21 mouse cellular contexts compared by ENCODE assay signal in genomic region chr16:61727709-61728108, GRCm38 (mm10).
"Had no signal": no experiment of that assay in that cellular context is flagged by ENCODE, and none has a peak within 500 bp of the region (broad histone marks: within the 10 kb centered on the region; RNA-seq: fewer than 3 reads in every experiment).

No protein-coding gene starts in this region.

- H3K4me1 ChIP-seq: limb, embryonic 12.5 days; limb, embryonic 15.5 days; midbrain, embryonic 10.5 days; midbrain, embryonic 13.5 days; neural tube, embryonic 12.5 days; neural tube, embryonic 15.5 days had no signal

- DNase-seq: kidney, adult 9 months; kidney, postnatal 14 days; kidney, postnatal 4 days; left cerebral cortex, postnatal 4 days; liver, postnatal 0 days; lung, embryonic 14.5 days; retina, postnatal 1 day; right cerebral cortex, postnatal 25 days; thymus, adult 18-20 months; thymus, postnatal 36 days had no signal

- H3K27ac ChIP-seq: limb, embryonic 12.5 days; limb, embryonic 15.5 days; liver, embryonic 14.5 days; macrophage; midbrain, embryonic 10.5 days; midbrain, embryonic 13.5 days; neural tube, embryonic 12.5 days; neural tube, embryonic 15.5 days had no signal

- H3K27me3 ChIP-seq: limb, embryonic 12.5 days; limb, embryonic 15.5 days; midbrain, embryonic 13.5 days; neural tube, embryonic 12.5 days; neural tube, embryonic 15.5 days had no signal

- H3K9me3 ChIP-seq: limb, embryonic 12.5 days; limb, embryonic 15.5 days; midbrain, embryonic 10.5 days; midbrain, embryonic 13.5 days; neural tube, embryonic 12.5 days; neural tube, embryonic 15.5 days had no signal

- H3K4me3 ChIP-seq: limb, embryonic 12.5 days; limb, embryonic 15.5 days; midbrain, embryonic 10.5 days; midbrain, embryonic 13.5 days; neural tube, embryonic 12.5 days; neural tube, embryonic 15.5 days had no signal

- ATAC-seq: liver, postnatal 0 days; lung, postnatal 0 days; midbrain, embryonic 13.5 days; midbrain, embryonic 16.5 days had no signal

- H3K36me3 ChIP-seq: limb, embryonic 12.5 days; limb, embryonic 15.5 days; midbrain, embryonic 10.5 days; midbrain, embryonic 13.5 days; neural tube, embryonic 12.5 days; neural tube, embryonic 15.5 days had no signal

- H3K9ac ChIP-seq: limb, embryonic 12.5 days; limb, embryonic 15.5 days; liver, embryonic 14.5 days; liver, postnatal 0 days; lung, embryonic 14.5 days; midbrain, embryonic 13.5 days; neural tube, embryonic 12.5 days; neural tube, embryonic 15.5 days had no signal

- H3K4me2 ChIP-seq: limb, embryonic 12.5 days; limb, embryonic 15.5 days; liver, embryonic 11.5 days; lung, embryonic 14.5 days; midbrain, embryonic 13.5 days; neural tube, embryonic 12.5 days; neural tube, embryonic 15.5 days had no signal
